Mouse (Mus musculus) left cerebral cortex, adult 18-20 months (tissue): Measurements from ENCODE around the gene 4921504E06Rik. TPM values are rescaled to one million over a fixed set of nuclear protein-coding genes. Genes with fewer than 3 reads are reported as not detected.

Experiments used
- DNase-seq, 2 experiments: peaks; one replicate each; pipeline ENCODE4 v3.0.0; 2021 to 2022; ENCODE audit warnings: low spot score in 2 of 2, mixed read lengths in 1 of 2
- total RNA-seq, 2 experiments: library from RNA; stranded (reverse); gene quantifications; 2 replicates each; pipeline ENCODE4 v1.2.3; 2021

4921504E06Rik gene
- total RNA-seq, 2 experiments from 2014 or later = not detected

DNA sequence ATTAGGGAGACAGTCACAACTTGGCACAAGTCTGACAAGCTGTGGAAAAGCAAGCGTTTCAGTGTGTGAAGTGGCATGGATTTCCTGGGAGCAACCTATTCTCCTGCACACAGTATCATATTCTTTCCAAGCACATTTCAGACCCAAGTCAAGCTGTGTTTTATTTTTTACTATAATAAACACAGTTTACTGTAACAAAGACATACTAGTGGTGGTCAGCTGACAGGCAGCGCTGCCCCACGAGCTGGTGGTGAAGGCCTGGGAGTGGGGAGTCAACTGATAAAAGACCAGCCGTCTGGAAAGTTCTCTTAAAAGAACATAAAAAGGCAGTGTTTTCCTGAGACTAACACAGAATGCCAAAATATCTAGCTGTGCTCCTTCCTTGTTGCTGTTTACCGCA, 42.7 kb downstream of the 4921504E06Rik start:
- no peak for DNase-seq

DNA sequence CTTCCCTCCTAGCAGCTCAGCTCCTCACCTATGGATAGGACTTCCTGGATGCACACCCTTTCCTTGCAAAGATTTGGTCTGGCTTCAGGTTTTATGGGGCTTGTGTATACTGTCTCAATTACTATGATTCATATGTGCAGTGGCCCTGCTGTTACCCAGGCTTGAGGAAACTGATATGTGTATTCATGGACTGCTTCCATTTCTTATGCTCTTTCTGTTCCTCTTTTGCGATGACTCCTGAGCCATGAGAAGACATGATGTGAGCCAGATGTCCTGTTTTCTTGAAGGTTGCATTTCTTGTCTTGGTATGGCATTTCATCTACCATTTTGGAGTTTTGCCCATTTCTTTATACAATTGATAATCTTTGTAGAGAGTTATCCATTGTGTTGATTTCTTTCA, 48.0 kb downstream of the 4921504E06Rik start:
- no peak for DNase-seq

DNA sequence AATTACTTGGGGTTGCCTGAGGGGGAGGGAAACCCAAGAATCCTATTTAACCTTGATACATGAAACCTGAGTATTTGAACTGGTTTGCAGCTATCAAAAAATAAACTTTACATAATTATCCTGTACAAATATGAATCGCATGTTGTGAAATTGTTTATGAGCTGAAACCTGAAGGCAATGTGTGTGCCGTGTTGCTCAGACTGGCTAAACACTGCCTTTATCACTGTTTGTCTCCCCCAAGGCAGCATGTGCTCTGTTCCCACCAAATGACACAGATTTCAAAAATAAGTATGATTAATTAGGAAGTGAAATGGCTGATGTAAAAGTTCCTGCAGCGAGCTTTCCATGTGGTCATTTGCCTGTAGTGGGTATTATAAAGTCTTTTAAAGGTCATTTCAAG, 63.5 kb downstream of the 4921504E06Rik start:
- DNase-seq = no peak

DNA sequence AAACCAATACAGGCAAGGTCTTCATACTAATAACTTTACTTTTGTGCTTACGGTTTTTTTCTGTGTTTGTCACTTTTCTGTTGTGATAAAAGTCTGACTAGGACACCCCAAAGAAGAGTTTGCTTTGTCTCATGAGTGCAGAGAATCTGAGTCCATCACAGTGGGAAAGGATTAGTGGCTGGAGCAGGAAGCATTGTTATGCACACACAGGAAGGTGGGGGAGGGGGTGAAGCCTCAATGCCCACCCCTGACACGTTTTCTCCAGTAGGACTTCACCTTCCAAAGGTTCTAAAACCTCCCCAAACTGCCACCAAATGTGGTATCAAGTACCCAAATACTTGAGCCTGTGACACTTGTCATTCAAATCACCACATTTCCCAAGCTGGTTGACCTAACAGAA, 91.8 kb downstream of the 4921504E06Rik start:
- no peak for DNase-seq

DNA sequence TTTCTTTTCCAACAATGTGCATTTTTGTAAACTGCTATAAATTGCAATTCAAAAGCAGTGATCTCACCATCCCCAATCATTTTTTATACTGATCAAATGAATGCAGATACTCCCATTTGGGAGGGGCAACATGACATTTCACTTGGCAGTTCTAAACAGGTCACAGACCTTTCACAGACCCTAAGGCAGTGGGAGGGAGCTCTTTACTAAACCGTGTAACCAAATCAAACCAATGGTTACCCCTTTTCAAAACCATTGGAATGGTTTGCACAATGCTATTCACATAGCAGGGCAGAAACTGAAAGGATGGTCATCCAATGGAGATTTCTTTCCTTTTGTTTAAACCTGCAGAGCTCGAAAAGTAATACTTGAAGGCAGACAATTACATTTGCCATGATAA, 94.9 kb downstream of the 4921504E06Rik start:
- no peak for DNase-seq

DNA sequence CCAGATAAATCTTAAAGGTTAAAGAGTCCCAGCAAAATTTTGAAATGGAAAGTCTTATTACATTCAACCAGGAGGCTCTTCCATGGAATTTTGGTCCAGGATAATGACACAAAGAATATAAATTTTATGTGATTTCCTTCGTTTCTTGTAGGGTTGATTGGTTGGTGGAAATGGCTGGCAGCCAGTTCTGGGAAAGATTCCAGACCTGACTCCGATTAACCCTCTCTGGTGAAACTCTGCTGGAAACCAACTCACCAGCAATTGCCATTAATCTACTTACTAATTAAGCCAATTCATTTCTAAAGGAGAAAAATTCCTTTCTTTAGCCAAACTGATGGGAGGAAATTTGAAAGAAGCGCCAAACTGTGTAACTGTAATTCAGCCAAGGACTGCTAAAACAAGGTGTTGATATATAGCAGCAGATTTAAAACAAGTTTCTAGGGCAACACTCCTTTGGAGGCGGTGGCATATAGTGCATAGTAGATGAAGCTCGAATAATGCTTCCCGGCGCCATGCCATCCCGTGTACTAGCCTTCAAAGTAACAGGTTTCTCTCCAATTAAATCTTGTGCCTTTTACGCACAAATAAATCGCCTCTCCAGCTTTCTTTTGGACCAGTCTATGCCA, 97.7 kb downstream of the 4921504E06Rik start:
- DNase-seq = no peak

DNA sequence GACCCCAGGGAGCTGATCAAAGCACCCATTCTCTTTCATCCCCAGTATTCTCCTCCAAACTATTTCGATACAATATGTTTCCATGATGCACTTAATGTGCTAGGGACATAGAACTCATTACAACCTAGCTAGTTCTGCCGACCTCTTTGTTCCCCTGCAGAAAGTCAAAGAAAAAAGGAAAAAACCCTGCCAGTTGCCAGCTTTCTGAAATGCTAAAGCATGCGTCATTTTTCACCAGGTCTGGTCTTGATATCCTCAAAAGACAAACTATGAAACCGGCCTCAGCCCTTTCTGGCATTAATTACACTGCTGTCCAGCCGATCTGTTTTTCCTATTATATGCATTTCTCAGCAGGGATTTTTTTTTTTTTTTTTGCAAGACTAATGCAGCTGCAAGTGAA, 98.5 kb downstream of the 4921504E06Rik start:
- no peak for DNase-seq

DNA sequence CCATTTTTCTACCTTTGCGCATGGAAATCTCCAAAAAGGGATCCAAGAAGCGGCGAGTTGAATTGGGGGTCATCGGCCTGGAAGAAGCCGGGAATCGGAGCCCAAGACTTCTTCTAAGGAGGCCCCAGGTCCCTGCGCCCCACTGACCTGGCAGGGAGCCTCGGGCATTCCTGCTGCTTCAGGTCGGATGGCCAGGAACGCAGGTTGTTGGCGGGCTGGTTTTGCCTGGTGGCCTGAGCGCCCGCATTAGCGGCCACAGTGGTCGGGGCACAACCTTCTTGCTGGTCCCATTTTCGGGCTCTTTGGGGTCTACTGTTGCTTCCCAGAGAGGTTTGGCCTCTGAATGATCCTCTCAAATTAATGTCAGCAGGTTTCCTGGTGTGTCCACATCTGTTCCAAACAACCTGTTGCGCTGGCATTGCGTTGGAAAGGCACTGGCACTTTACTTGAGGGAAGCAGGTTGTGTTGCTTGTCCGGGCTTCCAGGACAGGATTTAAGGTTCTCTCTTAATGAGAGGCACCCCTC, 101.1 kb downstream of the 4921504E06Rik start:
- DNase-seq = no peak

DNA sequence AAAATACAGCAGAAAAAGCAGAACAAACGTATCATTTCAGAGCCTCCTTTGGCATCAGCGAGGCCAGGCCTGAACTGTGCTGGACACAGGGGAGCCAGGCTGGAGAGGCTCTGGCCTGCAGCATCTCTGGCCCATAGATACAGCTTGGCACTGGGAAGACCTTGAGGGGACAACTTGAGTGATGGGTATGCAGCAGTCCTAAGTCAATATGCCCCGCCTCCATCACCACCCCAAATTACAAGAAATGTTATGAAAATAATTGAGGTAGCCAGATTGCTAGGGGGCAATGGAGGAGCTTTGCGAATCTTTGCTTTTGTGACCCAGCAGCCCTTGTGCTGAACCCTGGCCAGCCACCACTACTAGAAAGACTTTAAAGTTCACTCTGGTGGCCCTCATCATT, 104.4 kb downstream of the 4921504E06Rik start:
- no peak for DNase-seq

DNA sequence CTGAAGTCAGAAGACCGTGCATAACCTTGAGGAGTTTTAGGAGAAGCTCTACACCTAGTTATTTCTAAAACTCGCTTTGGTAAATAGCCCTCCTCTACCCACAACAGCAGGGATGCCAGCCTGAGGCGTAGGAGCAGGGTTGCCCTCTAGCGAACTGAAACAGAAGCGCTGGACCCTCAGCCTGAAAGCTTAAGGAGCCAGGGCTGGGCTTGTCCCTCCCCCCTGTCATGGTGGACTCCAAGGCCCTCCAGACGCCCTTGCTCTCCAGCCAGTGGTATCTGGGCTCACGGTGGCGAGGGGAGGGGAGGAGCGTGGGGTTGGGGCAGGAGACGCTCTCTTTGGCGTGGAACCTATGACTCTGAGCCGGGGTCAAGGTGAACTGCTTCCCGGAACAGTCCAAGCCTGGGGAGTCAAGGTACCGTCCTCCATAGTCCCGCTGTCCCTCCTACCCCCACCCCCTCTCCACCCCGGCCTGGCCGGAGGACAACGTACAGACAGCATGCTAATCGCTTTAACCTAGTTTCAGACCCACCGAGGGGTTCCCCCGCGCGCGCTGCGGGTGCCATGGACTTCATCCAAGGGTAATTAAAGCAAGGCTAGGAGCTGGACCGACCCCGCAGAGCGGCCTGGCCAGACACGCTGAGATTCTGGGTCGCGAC, 105.5 kb downstream of the 4921504E06Rik start:
- no peak for DNase-seq

DNA sequence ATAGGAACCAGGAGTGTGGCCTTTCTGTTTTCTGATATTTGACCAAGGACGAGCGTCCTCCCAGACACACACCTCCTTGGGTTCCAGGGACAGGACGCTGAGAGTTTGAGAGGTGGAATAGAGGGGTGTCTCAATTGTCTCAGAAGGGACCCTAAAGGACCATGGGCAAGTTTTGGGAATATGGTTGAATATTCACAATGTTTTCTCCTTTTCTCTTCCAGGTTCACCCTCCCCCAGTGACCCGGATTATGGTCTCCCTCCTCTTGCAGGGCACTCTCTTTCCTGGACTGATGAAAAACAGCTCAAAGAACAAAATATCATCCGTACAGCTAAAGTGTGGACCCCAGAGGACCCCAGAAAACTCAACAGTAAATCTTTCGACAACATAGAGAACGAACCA, 107.0 kb downstream of the 4921504E06Rik start:
- DNase-seq = no peak

DNA sequence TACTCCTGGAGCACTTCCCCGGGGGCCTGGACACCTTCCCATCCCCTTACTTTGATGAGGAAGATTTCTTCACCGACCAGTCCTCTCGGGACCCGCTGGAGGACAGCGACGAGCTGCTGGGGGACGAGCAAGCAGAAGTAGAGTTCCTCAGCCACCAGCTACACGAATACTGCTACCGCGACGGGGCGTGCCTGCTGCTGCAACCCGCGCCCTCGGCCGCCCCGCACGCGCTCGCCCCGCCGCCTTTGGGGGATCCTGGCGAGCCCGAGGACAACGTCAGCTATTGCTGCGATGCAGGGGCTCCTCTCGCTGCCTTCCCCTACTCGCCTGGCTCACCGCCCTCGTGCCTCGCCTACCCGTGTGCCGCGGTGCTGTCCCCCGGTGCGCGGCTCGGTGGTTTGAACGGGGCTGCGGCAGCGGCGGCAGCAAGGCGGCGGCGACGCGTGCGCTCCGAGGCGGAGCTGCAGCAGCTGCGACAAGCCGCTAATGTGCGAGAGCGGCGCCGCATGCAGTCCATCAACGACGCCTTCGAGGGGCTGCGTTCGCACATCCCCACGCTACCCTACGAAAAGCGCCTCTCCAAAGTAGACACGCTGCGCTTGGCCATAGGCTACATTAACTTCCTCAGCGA, 107.7 kb downstream of the 4921504E06Rik start:
- DNase-seq = no peak

DNA sequence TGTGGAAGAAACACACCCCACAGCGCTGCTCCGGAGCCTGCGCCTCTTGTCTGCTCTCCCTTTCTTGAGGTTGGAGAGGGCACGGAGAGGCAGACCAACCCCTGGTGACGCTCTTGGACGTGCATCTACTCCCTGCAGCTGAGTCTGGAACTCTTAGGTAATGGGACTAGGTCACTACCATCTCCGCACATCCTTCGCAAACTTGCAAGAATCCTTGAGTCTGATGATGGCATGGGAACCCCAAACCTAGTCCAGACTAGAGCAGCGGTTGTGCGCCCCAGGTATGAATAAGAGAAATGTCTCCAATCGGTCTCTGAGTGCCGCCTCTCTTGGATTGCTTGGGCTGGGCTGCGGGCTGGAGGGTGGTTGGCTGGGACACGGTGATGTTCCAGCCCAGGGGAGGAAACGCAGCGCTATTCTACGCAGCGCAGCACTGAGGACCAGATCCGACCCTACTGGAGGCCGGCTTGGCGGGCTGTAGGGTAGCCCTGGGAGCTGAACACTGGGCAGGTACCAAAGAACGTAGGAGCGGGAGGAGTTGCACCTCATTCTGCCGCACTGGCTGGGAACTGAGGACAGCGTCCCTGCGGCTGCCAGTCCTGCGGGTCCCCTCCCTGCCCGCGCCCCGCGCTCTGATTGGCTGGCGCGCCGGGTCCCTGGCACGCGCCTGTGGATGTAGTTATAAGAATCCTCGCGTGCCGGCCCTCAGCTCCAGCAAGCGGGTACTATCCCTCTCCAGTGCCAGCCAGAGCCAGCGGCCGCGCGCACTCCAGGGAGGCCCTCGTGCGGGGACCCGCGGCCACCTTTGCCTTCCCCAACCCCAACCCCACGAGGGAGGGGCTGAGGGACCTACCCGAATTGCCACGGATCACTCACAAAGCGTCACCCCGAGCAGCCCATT, 108.5 kb downstream of the 4921504E06Rik start, which contains the start of gene Ptf1a:
Ptf1a (plus strand) TSS at position 733 of the 901 bp plus-strand sequence.
- no peak for DNase-seq

DNA sequence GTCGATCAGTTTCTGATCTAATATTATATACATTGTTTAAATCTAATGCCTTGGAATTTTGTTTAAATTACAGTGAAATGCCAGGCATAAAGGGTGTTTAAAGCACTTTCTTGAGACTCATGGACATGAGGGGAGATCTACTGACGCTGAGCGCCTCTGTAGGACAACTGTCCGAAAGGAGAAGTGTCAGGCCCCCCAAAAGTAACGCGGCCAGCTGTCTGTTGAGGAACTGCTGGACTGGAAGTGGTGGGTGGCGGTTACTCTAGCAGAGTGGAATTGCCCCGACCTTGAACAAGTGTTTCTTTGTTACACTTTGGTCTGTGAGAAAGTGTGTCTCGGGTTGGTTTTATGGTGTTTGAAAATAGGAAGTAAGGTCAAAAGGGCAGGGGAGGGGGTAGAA, 109.4 kb downstream of the 4921504E06Rik start:
- DNase-seq = no peak

DNA sequence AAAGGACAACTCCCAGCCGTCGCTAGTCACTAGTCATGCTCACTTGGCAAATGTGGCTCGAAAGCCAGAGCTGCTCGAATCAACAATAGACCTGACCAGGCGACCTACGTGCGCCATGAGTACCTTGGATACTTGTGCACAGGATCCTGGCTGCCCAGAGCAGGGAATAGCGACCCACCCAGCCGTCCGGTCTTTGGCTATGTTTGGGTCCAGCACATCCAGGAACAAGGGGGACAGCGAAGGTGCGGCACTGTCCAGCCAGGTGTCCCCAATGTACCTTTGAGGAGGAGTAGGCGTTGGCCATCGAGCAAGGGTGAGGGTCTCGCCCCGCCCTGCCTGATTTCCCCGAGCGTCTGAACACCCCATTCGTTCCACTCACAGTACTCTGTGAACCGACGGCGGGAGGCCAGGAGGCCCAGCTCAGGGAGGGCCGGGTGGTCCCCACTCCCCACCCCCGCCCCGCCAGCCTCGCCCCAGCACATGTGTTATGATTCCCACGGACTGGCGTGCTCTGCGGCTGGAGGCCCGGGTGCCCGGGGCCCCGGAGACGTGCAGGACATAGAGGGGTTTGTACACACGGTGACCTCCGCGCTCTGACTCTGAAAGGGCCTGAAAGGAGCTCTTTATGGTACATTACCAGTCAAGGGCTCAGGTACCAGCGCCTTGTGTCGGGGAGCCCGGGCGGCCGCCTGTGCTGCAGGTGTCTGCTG, 121.9 kb downstream of the 4921504E06Rik start:
- no peak for DNase-seq

DNA sequence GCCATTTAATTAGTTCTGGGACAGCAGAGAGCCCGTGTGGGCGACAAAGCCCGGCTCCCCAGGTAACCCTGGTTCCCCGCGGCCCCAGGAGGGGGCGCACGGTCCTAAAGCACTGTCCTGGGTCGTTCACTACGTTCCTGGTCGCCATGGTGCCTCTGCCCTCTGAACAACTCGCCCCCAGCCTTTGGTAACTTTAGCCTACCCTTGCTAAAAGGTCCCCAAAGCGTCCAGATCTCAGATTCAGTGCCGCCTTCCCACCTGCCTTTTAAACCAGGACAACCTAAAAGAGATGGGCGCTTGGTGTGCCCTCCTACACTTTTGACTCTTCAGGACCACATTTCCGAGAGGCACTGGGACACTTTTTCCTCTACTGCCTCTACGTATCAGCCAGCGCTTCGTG, 122.5 kb downstream of the 4921504E06Rik start:
- DNase-seq = no peak

DNA sequence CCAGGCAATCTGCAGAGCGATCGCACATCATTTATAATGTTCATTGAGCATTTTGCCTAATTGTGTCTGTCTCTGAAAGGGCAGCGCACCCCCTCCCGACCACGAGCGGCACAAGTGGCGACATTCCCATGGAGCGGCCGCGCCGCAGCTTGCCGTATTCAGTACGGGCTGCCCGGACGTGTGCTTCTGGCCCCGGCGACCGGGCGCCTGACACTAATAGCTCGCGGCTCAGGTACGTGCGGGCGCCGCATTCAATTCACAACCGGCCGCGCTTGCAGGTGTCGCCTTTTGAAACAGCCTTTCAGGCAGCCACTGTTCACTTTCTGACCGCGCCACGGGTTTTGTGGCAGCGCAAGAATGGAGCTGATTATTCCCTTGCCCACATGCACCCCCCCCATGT, 123.0 kb downstream of the 4921504E06Rik start:
- DNase-seq = no peak

DNA sequence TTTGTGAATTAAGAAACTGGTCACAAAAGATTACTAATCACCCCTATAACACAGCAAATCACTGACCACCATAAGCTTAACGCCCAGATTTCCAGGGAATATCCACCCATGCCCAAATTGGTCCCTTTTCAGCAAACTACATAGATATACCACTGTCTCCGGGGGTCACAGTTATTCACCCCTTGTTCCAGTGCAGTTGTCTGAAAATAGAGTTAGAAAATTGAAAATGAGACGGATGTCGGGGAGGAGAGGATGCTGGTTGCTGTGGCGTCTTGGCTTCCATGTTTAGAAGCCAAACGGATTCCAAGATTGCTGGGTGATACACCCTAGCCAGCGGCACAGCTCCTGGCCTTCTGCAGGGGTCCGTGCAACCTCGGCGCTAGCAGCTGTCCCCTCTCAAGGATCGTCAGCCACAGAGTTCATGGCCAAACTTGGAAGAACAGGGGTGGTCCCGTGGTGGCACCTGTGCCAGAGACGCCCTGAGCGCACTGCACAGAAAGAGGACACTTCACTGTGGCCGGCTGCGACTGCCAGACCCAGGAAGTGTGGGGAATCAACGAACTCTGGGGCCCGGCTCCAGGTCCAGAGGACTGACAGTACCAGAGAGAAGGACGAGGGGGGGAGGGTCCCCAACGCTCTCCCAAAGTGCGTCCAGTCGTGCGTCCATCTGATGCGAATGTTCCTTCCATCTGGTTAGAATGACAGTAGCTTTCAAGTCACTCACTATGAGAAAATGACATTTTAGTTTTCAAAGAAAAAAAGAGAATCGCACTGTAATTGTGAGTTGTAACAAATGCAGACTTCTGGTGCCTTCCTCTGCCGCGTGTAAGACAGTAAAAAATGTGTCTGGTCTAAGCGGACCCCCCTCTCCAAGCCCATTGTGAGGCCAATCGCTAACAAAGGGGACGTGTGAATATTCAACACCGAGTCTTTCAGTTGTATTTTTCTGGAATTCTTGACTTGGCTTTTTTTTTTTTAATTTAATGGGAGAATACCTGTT, 123.7 kb downstream of the 4921504E06Rik start:
- no peak for DNase-seq

DNA sequence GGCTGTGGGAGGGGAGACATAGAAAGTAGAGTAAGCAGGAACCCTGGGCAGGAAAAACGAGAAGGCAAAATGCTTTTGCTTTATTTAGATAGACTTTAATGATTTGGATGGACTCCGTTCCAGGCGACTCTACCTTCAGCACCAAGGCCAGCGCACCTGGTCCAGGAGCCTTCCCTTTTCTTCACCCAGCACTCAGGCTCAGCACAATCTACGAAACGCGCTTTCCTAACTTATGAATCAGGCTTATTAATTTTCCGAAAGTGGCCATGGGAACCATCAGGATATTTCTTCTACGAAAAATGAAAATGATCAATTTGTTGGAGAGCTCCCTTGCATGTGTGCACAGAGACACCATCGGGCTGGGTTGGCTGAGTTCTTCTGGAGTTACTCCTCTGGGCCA, 124.7 kb downstream of the 4921504E06Rik start:
- no peak for DNase-seq
